Mouse (Mus musculus) kidney, postnatal 0 days (tissue): ENCODE data around the gene Sycp2l. TPM values are rescaled to one million over a fixed set of nuclear protein-coding genes. Genes with fewer than 3 reads are reported as not detected.
"Not testable (repeated sequence)": the region's sequence is repeated elsewhere in the genome, so short reads cannot be mapped to it uniquely, and the experiment has no call there.

ENCODE experiments used
- ATAC-seq: fragments of 200-750 bp; cut with Nextera tagmentation; replicated peaks from 2 replicates; pipeline ENCODE4 v1.8.0; 2017; ENCODE audit warnings: low read depth, moderate number of reproducible peaks, moderate TSS enrichment, moderate library complexity; ENCODE audit not compliant: low FRiP score
- DNase-seq: peaks from one replicate; pipeline ENCODE4 v3.0.0-alpha.2; 2016; ENCODE audit warnings: low spot score
- H3K27ac ChIP-seq: fragments of 300-500 bp; sonication (generic); 2 replicates; pipeline ENCODE4 v1.5.1; 2014; ENCODE audit warnings: mild to moderate bottlenecking
- H3K27me3 ChIP-seq: fragments of 300-500 bp; sonication (generic); 2 replicates; pipeline ENCODE4 v1.6.1; 2014; ENCODE audit warnings: low read length, mixed read lengths; ENCODE audit not compliant: insufficient read depth
- H3K36me3 ChIP-seq: fragments of 300-500 bp; sonication (generic); 2 replicates; pipeline ENCODE4 v1.6.1; 2014; ENCODE audit warnings: low read length, mixed read lengths; ENCODE audit not compliant: insufficient read depth
- H3K4me1 ChIP-seq: fragments of 300-500 bp; sonication (generic); replicated peaks from 2 replicates; pipeline ENCODE4 v1.6.1; 2014; ENCODE audit warnings: antibody characterized with exemption, low read length, mixed read lengths; ENCODE audit not compliant: insufficient read depth
- H3K4me2 ChIP-seq: fragments of 300-500 bp; sonication (generic); 2 replicates; pipeline ENCODE4 v1.6.1; 2014; ENCODE audit warnings: mild to moderate bottlenecking, low read length, moderate library complexity, mixed read lengths
- H3K4me3 ChIP-seq: fragments of 300-500 bp; sonication (generic); replicated peaks from 2 replicates; pipeline ENCODE4 v1.5.1; 2014; ENCODE audit warnings: low read depth, low read length
- H3K9ac ChIP-seq: fragments of 300-500 bp; sonication (generic); 2 replicates; pipeline ENCODE4 v1.6.1; 2014; ENCODE audit warnings: low read depth, low read length
- H3K9me3 ChIP-seq: fragments of 300-500 bp; sonication (generic); replicated peaks from 2 replicates; pipeline ENCODE4 v1.6.1; 2016; ENCODE audit warnings: low read length, inconsistent platforms, mixed read lengths
- CTCF ChIP-seq: IDR thresholded peaks from 2 replicates; pipeline ENCODE4 v1.5.1; 2016; ENCODE audit warnings: antibody characterized with exemption, low read depth, mild to moderate bottlenecking, moderate library complexity
- WGBS: fragments of 180-500 bp; shearing (Covaris S2); extraction: QIAGEN DNeasy Blood & Tissue Kit; methylation state at CpG from one replicate; pipeline ENCODE4 v1.1.7; 2014; 5-methylcytosine and 5-hydroxymethylcytosine counted together
- polyA plus RNA-seq: library from polyadenylated mRNA; unstranded; fragments of >200 nt; fragmentation: Nextera tagmentation; extraction: Ambion mirVana; gene quantifications from 2 replicates; pipeline ENCODE4 v1.2.1, GENCODE M21; 2015

Gene Sycp2l
- polyA plus RNA-seq, 1 experiment from 2014 or later: not detected

DNA sequence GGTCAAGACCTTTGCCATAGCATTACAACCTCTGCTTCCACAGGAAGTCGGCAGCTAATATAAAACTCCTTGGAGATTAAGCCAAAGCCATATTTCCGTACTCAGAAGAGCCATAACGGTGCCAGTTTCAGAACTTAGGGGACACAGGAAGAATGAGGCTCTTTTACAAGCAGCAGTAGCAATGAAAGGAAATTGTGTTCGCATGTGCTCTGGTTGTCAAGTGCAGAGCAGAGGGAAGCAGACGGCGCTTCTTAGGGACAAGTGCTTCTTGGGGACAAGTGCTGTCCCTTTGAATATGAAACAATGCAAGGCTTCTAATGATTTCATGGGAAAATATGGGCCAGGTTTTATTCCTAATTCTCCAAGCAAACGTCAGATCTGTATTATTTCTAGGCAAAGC is 89.2 kb downstream of the Sycp2l start:
- no peak overlapping the region for H3K27ac ChIP-seq
- no peak overlapping the region for H3K4me3 ChIP-seq
- no peaks in the 10 kb centered on the region for H3K9me3 ChIP-seq
- DNase-seq (peak; percentile 24), ATAC-seq (no peak)
- no peak for TF ChIP-seq CTCF
- H3K27me3 ChIP-seq: no peaks in the 10 kb centered on the region
- no peak overlapping the region for H3K9ac ChIP-seq
- H3K36me3 ChIP-seq: no peaks in the 10 kb centered on the region
- H3K4me2 ChIP-seq: no peak overlapping the region
- H3K4me1 ChIP-seq: 0 out of 2 replicates have a peak, but pooled peaks cover 4% of the 10 kb centered on the region
- WGBS: 52% methylated on average over 7 of the region's 7 CpGs

DNA sequence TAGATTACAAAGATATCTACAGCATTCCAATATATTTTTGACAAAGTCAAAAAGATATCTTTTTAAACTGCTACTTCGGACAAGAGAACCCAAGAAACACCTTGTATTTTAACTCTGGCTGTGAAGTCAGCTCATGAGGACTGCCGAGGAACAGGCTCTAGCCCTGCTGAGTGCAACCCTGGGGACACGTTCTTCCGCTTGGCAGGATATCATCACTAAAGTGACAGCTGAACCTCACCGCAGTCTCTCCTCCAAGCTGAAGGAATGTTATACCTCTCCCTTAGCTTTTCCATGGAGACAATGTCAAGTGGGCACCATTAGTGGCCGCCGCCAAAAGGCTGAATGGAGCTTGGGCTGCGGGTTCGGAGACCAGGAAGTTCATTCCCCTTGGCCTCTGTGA is 89.6 kb downstream of the Sycp2l start:
- TF ChIP-seq CTCF: no peak
- Histone ChIP-seq H3K36me3 (no peaks in the 10 kb centered on the region), H3K4me3 (no peak overlapping the region), H3K4me1 (0 out of 2 replicates have a peak, but pooled peaks cover 4% of the 10 kb centered on the region), H3K27me3 (no peaks in the 10 kb centered on the region), H3K27ac (no peak overlapping the region), H3K9me3 (no peaks in the 10 kb centered on the region), H3K9ac (no peak overlapping the region), H3K4me2 (no peak overlapping the region)
- no peak for ATAC-seq
- DNase-seq: no peak
- 77% methylated on average over 9 of the region's 9 CpGs for WGBS

DNA sequence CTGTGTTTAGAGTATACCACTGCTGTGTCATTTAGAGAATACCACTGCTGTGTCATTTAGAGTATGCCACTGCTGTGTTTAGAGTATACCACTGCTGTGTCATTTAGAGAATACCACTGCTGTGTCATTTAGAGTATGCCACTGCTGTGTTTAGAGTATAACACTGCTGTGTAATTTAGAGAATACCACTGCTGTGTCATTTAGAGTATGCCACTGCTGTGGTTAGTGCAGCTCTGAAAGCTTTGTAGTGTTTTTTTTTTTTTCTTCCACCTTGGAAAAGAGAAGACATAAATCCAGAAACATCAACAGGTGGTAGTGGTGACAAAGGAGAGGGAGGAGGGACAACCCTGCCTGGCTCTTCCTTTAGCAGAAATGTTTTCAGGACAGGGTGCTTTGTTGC is 91.5 kb downstream of the Sycp2l start:
- DNase-seq, H3K4me2 ChIP-seq, H3K9ac ChIP-seq, H3K36me3 ChIP-seq, H3K9me3 ChIP-seq, H3K4me1 ChIP-seq, H3K27ac ChIP-seq, ATAC-seq, H3K4me3 ChIP-seq, H3K27me3 ChIP-seq: not testable (repeated sequence)

DNA sequence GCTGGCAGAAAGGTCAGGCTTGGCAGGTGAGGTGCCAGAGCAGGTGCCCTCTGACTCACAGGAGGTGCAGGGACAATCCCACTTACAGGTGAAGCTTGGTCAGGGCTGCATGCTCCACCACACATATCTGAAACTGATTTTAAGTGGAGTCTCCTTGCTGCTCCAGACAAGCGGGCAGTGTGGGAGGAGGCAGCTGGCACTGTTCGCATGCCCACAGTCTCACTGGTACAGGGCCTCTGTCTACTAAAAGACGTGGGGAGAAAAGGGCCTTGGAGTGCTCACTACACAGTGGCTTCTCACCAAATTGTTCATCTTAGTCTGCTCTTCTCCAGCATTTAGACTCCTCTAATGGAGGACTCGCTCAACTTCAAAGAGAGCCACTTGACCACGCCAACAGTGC is 92.1 kb downstream of the Sycp2l start:
- Histone ChIP-seq H3K27ac (no peak overlapping the region), H3K4me1 (0 out of 2 replicates have a peak, but pooled peaks cover 4% of the 10 kb centered on the region), H3K27me3 (no peaks in the 10 kb centered on the region), H3K4me2 (no peak overlapping the region), H3K9ac (no peak overlapping the region), H3K36me3 (no peaks in the 10 kb centered on the region), H3K9me3 (no peaks in the 10 kb centered on the region), H3K4me3 (no peak overlapping the region)
- WGBS: 85% methylated on average over 5 of the region's 5 CpGs
- DNase-seq (no peak), ATAC-seq (no peak)
- no peak for TF ChIP-seq CTCF

DNA sequence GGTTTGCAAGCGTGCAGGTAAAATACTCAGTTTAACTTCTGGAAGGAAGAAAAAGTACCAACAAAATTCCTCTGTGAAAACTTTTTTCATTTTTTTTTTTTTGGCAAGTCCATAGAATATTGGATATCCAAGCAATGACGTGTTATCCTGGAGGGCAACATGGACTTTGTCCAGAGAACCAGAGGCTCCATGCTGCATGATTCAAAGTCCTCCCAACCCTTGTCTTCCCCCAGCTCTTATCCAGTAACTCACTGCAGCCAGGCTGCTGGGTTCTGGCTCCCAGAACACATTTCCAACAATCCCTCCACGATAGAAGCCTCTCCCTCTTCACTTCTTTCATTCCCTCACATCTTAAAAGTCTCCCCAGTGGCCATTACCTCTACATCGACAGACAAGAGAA is 97.2 kb downstream of the Sycp2l start:
- H3K4me2 ChIP-seq: no peak overlapping the region
- DNase-seq (no peak), ATAC-seq (no peak)
- WGBS: 72% methylated on average over 4 of the region's 4 CpGs
- no peaks in the 10 kb centered on the region for H3K9me3 ChIP-seq
- H3K36me3 ChIP-seq: no peaks in the 10 kb centered on the region
- no peak overlapping the region for H3K9ac ChIP-seq
- 0 out of 2 replicates have a peak, but pooled peaks cover 4% of the 10 kb centered on the region for H3K4me1 ChIP-seq
- no peak for TF ChIP-seq CTCF
- H3K4me3 ChIP-seq: no peak overlapping the region
- H3K27ac ChIP-seq: no peak overlapping the region
- no peaks in the 10 kb centered on the region for H3K27me3 ChIP-seq

DNA sequence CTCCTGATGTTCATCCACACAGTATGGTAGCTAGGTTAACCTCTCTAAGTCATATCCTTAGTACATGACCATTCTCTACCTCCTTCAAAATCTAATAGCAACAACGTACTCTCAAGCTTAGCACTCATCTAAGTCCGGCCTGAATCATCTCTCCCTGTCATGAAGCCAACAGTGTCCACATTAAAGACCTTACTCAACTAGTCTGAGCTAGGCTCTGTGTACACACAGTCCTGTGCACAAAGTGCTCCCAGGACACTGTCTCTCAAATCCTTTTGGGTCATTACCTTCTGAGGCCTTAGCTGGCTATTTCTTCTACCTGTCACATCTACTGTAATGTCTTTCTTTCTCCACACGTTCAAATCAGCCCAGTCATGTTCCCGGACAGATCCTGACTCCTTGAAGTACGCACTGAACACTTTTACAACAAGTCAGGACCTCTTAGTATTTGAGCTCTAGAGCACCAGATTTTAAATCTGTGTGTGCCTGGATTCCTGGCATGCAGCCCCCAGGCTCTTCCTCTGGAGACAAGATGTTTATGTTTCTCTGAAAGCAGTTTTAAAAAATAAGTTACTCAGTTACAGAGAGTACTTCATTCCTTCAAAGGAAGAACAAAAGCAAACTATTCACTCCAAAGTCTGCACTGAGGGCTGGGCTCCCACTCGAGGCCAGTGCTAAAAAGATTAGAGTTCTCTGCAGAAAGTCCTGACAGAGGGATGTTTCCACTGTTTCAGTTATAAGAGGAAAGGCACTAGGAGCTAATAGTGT is 98.6 kb downstream of the Sycp2l start:
- Histone ChIP-seq H3K4me3 (no peak overlapping the region), H3K9me3 (no peaks in the 10 kb centered on the region), H3K4me1 (0 out of 2 replicates have a peak, but pooled peaks cover 4% of the 10 kb centered on the region), H3K4me2 (no peak overlapping the region), H3K27ac (peak overlapping the region; percentile 42; the same call in 1 of the 2 replicates), H3K27me3 (no peaks in the 10 kb centered on the region), H3K9ac (no peak overlapping the region), H3K36me3 (no peaks in the 10 kb centered on the region)
- no peak for TF ChIP-seq CTCF
- ATAC-seq: no peak
- WGBS: 47% methylated on average over 6 of the region's 6 CpGs
- no peak for DNase-seq
